Mouse (Mus musculus): ENCODE data around the gene Gadd45a. TPM values are rescaled to one million over a fixed set of nuclear protein-coding genes. Genes with fewer than 3 reads are reported as not detected.
A peak's percentile ranks its signal among the peaks of the same experiment; 100 is the strongest.

The Gadd45a gene
- polyA plus RNA-seq (2016; fragmentation: Nextera tagmentation; extraction: Ambion mirVana): 88.3 and 96.9 TPM in 2 replicates

- H3K4me1 ChIP-seq: peaks cover 38% of the 10 kb centered on the region
- peak within 1 kb of the TSS; percentile 98 for H3K9ac ChIP-seq
- H3K27me3 ChIP-seq (replicated peaks): no peaks in the 10 kb centered on the region
- peak within 1 kb of the TSS; percentile 88 for H3K4me3 ChIP-seq
- H3K27ac ChIP-seq: peak within 1 kb of the TSS; percentile 99
- H3K36me3 ChIP-seq: peaks cover 27% of the 10 kb centered on the region
- H3K4me2 ChIP-seq: peak within 1 kb of the TSS; percentile 66
- peak; percentile 93 for ATAC-seq
- no peaks in the 10 kb centered on the region for H3K9me3 ChIP-seq (replicated peaks)
- WGBS (ENCODE audit: insufficient replicate concordance): under 1% methylated on average over 69 of the region's 69 CpGs
Observed at GRCm38 (mm10) chr6:67036837-67037628, at the start of gene Gadd45a. Gadd45a (minus strand) TSS chr6:67037457.

- H3K4me1 ChIP-seq: peaks cover 41% of the 10 kb centered on the region
- no peak overlapping the region for H3K4me3 ChIP-seq
- H3K27ac ChIP-seq: peak overlapping the region; percentile 43; the same call in 1 of the 2 replicates
- no peaks in the 10 kb centered on the region for H3K36me3 ChIP-seq
- no peak overlapping the region for H3K4me2 ChIP-seq
- 75% methylated on average over 9 of the region's 9 CpGs for WGBS (ENCODE audit: insufficient replicate concordance)
- H3K27me3 ChIP-seq (replicated peaks): 0 out of 2 replicates have a peak, but pooled peaks cover 3% of the 10 kb centered on the region
- no peak for ATAC-seq
- H3K9me3 ChIP-seq (replicated peaks): no peaks in the 10 kb centered on the region
- H3K9ac ChIP-seq: no peak overlapping the region
Observed at GRCm38 (mm10) chr6:67085850-67086437, 48.7 kb upstream of the Gadd45a start.

- no peaks in the 10 kb centered on the region for H3K9me3 ChIP-seq (replicated peaks)
- H3K4me1 ChIP-seq: peaks cover 41% of the 10 kb centered on the region
- H3K36me3 ChIP-seq: no peaks in the 10 kb centered on the region
- H3K4me2 ChIP-seq: peak overlapping the region; percentile 27; the same call in 1 of the 2 replicates
- no peak overlapping the region for H3K4me3 ChIP-seq
- peak overlapping the region; percentile 82 for H3K27ac ChIP-seq
- peak; percentile 94 for ATAC-seq
- H3K9ac ChIP-seq: no peak overlapping the region
- WGBS (ENCODE audit: insufficient replicate concordance): 41% methylated on average over 2 of the region's 2 CpGs
- H3K27me3 ChIP-seq (replicated peaks): 0 out of 2 replicates have a peak, but pooled peaks cover 3% of the 10 kb centered on the region
Observed at GRCm38 (mm10) chr6:67084465-67084864, 47.2 kb upstream of the Gadd45a start.

GRCm38 (mm10) chr6:67081141-67081540, 43.9 kb upstream of the Gadd45a start:
- H3K27ac ChIP-seq: no peak overlapping the region
- 68% methylated on average over 4 of the region's 4 CpGs for WGBS (ENCODE audit: insufficient replicate concordance)

GRCm38 (mm10) chr6:67078076-67078475, 40.8 kb upstream of the Gadd45a start:
- no peaks in the 10 kb centered on the region for H3K36me3 ChIP-seq
- no peak overlapping the region for H3K4me2 ChIP-seq
- H3K27me3 ChIP-seq (replicated peaks): 0 out of 2 replicates have a peak, but pooled peaks cover 4% of the 10 kb centered on the region
- ATAC-seq: no peak
- H3K27ac ChIP-seq: no peak overlapping the region
- H3K4me1 ChIP-seq: peaks cover 15% of the 10 kb centered on the region
- H3K9me3 ChIP-seq (replicated peaks): no peaks in the 10 kb centered on the region
- no peak overlapping the region for H3K9ac ChIP-seq
- 67% methylated on average over 3 of the region's 3 CpGs for WGBS (ENCODE audit: insufficient replicate concordance)
- no peak overlapping the region for H3K4me3 ChIP-seq

More at GRCm38 (mm10) chr6:67081141-67081540, 43.9 kb upstream of the Gadd45a start:
- H3K9ac ChIP-seq: no peak overlapping the region
- H3K36me3 ChIP-seq: no peaks in the 10 kb centered on the region
- H3K27me3 ChIP-seq (replicated peaks): no peaks in the 10 kb centered on the region
- H3K4me3 ChIP-seq: no peak overlapping the region
- peaks cover 30% of the 10 kb centered on the region for H3K4me1 ChIP-seq
- ATAC-seq: no peak
- no peak overlapping the region for H3K4me2 ChIP-seq
- no peaks in the 10 kb centered on the region for H3K9me3 ChIP-seq (replicated peaks)

GRCm38 (mm10) chr6:67077477-67077876, 40.2 kb upstream of the Gadd45a start:
- Histone ChIP-seq H3K4me3 (no peak overlapping the region), H3K27me3 (replicated peaks) (0 out of 2 replicates have a peak, but pooled peaks cover 4% of the 10 kb centered on the region), H3K27ac (no peak overlapping the region), H3K4me2 (no peak overlapping the region), H3K9me3 (replicated peaks) (no peaks in the 10 kb centered on the region), H3K9ac (no peak overlapping the region), H3K4me1 (peaks cover 15% of the 10 kb centered on the region), H3K36me3 (no peaks in the 10 kb centered on the region)
- 48% methylated on average over 3 of the region's 3 CpGs for WGBS (ENCODE audit: insufficient replicate concordance)
- ATAC-seq: 0 out of 2 replicates have a peak, but pooled peaks have one; percentile 7

- H3K9me3 ChIP-seq (replicated peaks): no peaks in the 10 kb centered on the region
- peaks cover 23% of the 10 kb centered on the region for H3K4me1 ChIP-seq
- no peak for ATAC-seq
- no peaks in the 10 kb centered on the region for H3K36me3 ChIP-seq
- no peak overlapping the region for H3K4me3 ChIP-seq
- WGBS (ENCODE audit: insufficient replicate concordance): 52% methylated on average over 1 of the region's 1 CpGs
- H3K27me3 ChIP-seq (replicated peaks): 0 out of 2 replicates have a peak, but pooled peaks cover 4% of the 10 kb centered on the region
- H3K9ac ChIP-seq: no peak overlapping the region
- H3K27ac ChIP-seq: no peak overlapping the region
- no peak overlapping the region for H3K4me2 ChIP-seq
Observed at GRCm38 (mm10) chr6:67076348-67076747, 39.1 kb upstream of the Gadd45a start.

GRCm38 (mm10) chr6:67074868-67075267, 37.6 kb upstream of the Gadd45a start:
- Histone ChIP-seq H3K9me3 (replicated peaks) (no peaks in the 10 kb centered on the region), H3K4me2 (no peak overlapping the region), H3K4me1 (peaks cover 26% of the 10 kb centered on the region), H3K4me3 (no peak overlapping the region), H3K27me3 (replicated peaks) (0 out of 2 replicates have a peak, but pooled peaks cover 4% of the 10 kb centered on the region), H3K9ac (no peak overlapping the region), H3K36me3 (no peaks in the 10 kb centered on the region), H3K27ac (no peak overlapping the region)
- ATAC-seq: no peak

GRCm38 (mm10) chr6:67073929-67074328, 36.7 kb upstream of the Gadd45a start:
- ATAC-seq: no peak
- H3K27ac ChIP-seq: no peak overlapping the region
- peaks cover 36% of the 10 kb centered on the region for H3K4me1 ChIP-seq
- WGBS (ENCODE audit: insufficient replicate concordance): 42% methylated on average over 5 of the region's 5 CpGs
- H3K9me3 ChIP-seq (replicated peaks): no peaks in the 10 kb centered on the region
- no peak overlapping the region for H3K4me2 ChIP-seq
- H3K4me3 ChIP-seq: no peak overlapping the region
- H3K9ac ChIP-seq: no peak overlapping the region
- no peaks in the 10 kb centered on the region for H3K36me3 ChIP-seq
- 0 out of 2 replicates have a peak, but pooled peaks cover 6% of the 10 kb centered on the region for H3K27me3 ChIP-seq (replicated peaks)

- ATAC-seq: no peak
- WGBS (ENCODE audit: insufficient replicate concordance): 80% methylated on average over 4 of the region's 4 CpGs
Observed at GRCm38 (mm10) chr6:67073446-67073845, 36.2 kb upstream of the Gadd45a start.

GRCm38 (mm10) chr6:67071615-67072014, 34.4 kb upstream of the Gadd45a start:
- Histone ChIP-seq H3K4me3 (no peak overlapping the region), H3K36me3 (no peaks in the 10 kb centered on the region), H3K4me2 (no peak overlapping the region), H3K9me3 (replicated peaks) (no peaks in the 10 kb centered on the region), H3K9ac (no peak overlapping the region), H3K4me1 (peaks cover 25% of the 10 kb centered on the region), H3K27ac (no peak overlapping the region), H3K27me3 (replicated peaks) (0 out of 2 replicates have a peak, but pooled peaks cover 6% of the 10 kb centered on the region)
- ATAC-seq: no peak
- 70% methylated on average over 1 of the region's 1 CpGs for WGBS (ENCODE audit: insufficient replicate concordance)

More at GRCm38 (mm10) chr6:67073446-67073845, 36.2 kb upstream of the Gadd45a start:
- H3K36me3 ChIP-seq: no peaks in the 10 kb centered on the region
- peaks cover 36% of the 10 kb centered on the region for H3K4me1 ChIP-seq
- H3K9me3 ChIP-seq (replicated peaks): no peaks in the 10 kb centered on the region
- H3K27me3 ChIP-seq (replicated peaks): 0 out of 2 replicates have a peak, but pooled peaks cover 6% of the 10 kb centered on the region
- no peak overlapping the region for H3K27ac ChIP-seq
- no peak overlapping the region for H3K4me3 ChIP-seq
- H3K4me2 ChIP-seq: no peak overlapping the region
- no peak overlapping the region for H3K9ac ChIP-seq

- Histone ChIP-seq H3K4me3 (no peak overlapping the region), H3K4me2 (peak overlapping the region; percentile 32), H3K9me3 (replicated peaks) (no peaks in the 10 kb centered on the region), H3K36me3 (no peaks in the 10 kb centered on the region), H3K27me3 (replicated peaks) (0 out of 2 replicates have a peak, but pooled peaks cover 2% of the 10 kb centered on the region), H3K9ac (no peak overlapping the region; the same call in 1 of the 2 replicates), H3K27ac (no peak overlapping the region), H3K4me1 (peaks cover 20% of the 10 kb centered on the region)
- ATAC-seq: no peak
- whole genome bisulfite sequencing (ENCODE audit: insufficient replicate concordance): 49% methylated on average over 9 of the region's 9 CpGs
Observed at GRCm38 (mm10) chr6:67069800-67070315, 32.6 kb upstream of the Gadd45a start.

Measured in liver, embryonic 12.5 days (tissue).